Mouse (Mus musculus): Measurements from ENCODE around the gene Btaf1. TPM values are rescaled to one million over a fixed set of nuclear protein-coding genes. Genes with fewer than 3 reads are reported as not detected.

Gene Btaf1
- total RNA-seq, 1 experiment from 2014 or later: 81.6 TPM

DNA sequence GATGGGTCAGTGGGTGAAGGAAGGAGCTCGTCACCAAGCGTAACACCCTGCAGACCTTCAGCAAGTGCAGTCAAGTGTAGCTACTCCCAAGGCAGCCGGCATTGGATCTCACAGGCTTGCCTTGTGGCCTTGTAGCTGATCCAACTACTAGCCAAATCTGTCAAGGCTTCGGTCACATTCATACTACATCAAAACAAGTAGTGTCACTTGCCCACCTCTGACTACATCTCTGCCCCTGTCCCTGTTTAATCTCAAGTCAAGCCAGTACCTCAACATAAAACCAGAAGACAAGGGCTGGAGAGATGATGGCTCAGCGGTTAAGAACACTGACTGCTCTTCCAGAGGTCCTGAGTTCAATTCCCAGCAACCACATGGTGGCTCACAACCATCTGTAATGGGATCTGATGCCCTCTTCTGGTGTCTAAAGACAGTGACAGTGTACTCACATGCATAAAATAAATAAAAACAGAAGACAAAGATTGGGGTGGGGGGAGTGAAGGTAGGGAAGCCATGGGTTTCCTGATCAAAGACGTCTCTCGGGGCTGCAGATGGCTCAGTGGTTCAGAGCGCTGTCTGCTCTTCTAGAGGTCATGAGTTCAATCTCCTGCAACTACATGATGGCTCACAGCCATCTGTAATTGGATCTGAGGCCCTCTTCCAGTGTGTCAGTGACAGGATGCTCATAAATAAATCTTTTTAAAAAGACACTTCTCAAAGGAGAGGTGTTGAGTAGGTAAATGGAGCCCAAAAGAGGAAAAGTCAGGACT, 88.5 kb downstream of the Btaf1 start:
- no peak for ATAC-seq (replicated peaks; ENCODE audit: insufficient number of reproducible peaks, low FRiP score, low TSS enrichment, poor library complexity, severe bottlenecking)

DNA sequence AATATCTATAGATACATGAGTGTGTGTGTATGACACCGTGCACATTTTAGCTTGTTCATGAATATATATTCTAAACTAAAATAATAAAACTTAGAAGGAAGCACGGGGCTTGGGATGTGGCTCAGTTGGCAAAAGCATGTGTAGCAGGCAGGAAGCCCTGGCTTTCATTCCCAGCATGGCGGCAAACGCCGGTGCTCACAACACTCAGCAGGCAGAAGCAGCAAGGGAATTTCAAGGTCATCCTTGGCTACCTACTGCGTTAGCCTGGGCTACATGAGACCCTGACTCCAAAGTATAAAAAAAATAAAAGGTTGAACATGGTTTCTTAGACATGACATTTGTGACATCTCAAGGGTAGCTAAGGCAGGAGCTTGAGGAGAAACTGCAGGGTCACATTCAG, 91.0 kb downstream of the Btaf1 start:
- ATAC-seq (replicated peaks; ENCODE audit: insufficient number of reproducible peaks, low FRiP score, low TSS enrichment, poor library complexity, severe bottlenecking): no peak

DNA sequence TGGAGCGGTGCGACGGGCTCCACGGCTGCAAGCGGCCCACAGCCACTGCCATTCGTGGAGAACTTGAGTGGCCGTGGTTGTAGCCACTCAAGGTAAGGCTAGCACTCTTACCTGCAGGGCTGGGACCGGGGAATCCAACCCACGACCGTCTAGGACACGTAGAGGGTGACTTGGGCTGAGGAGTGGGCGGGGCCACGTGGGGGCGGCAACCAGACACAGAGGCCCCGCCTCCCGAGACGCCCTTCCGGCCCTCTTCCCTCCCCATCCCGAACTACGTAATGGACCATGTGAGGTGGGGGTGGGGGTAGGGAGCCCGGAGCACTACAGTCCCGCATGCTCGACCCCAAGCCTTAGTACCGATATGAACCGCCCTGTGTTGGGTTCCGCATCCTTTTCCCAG, 92.5 kb downstream of the Btaf1 start:
- peak; percentile 77 for ATAC-seq (replicated peaks; ENCODE audit: insufficient number of reproducible peaks, low FRiP score, low TSS enrichment, poor library complexity, severe bottlenecking)

DNA sequence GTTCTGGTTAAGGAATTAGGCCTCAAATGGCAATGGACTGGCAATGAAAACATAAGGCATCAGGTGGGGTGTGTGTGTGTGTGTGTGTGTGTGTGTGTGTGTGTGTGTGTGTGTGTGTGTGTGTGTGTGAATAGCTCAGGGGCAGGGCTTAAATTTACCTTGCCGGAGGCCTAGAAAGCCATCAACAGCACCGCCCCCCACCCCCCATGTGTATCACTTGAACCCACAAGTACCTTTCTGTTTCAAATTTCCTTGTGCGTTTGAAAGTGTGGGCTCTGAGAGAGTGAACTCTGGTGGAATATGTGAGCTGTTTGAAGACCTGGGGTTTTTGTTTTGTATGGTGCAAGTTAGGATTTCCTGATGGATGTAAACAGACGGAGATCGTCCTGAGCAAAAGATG, 93.1 kb downstream of the Btaf1 start:
- ATAC-seq (replicated peaks; ENCODE audit: insufficient number of reproducible peaks, low FRiP score, low TSS enrichment, poor library complexity, severe bottlenecking): no peak

DNA sequence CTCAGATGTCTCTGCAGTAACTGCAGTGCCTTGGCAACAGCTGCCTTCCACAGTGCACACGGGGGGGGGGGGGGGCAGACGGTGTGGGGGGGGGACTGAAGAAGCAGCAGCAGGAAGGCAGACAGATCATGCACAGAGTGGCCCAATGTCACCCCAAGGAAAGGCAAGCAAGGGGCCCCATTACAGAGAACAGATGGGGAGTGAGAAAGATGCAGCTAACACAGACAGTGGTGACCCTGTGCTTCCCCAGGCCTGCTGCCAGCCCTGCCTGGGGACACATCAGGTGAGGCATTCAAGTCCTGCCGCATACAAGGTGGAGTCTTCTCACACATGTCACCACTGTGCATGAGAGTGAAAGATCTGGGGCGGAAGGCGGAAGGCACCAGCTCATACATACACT, 94.7 kb downstream of the Btaf1 start:
- ATAC-seq (replicated peaks; ENCODE audit: insufficient number of reproducible peaks, low FRiP score, low TSS enrichment, poor library complexity, severe bottlenecking): no peak

DNA sequence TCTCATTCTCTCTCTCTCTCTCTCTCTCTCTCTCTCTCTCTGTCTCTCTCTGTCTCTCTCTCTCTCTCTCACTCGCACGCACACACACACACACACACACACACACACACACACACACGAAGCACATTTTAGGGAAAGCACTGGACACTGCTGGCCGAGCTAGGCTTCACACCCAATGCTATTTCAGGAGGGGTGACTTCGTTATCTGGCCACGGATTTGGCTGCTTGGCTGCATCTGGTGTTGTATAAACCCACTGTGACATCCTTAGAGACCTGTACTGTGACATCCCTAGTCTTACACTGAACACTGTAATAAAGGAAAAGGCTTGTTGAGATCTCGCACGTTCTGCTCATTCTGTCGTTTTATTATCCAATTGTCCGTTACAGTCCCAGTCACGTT, 95.1 kb downstream of the Btaf1 start:
- ATAC-seq (replicated peaks; ENCODE audit: insufficient number of reproducible peaks, low FRiP score, low TSS enrichment, poor library complexity, severe bottlenecking): no peak

DNA sequence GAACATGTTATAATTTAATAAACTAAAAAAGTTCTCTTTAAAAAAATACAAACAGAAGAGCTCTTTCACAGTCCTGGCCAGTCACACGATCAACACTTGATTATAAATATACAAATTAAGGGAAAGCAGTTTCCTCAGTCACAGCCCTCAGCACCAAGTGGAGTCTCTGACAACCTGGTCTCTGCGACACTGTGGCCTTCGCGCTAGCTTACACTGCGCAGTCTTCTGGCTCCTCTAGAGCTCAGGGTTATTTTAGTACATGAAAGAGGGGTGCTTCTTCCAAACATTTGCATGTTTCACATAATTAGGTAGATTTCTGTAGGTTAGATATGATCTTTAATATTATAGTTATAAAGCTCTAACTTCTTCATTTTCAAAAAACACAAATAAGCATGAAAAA, 96.3 kb downstream of the Btaf1 start:
- ATAC-seq (replicated peaks; ENCODE audit: insufficient number of reproducible peaks, low FRiP score, low TSS enrichment, poor library complexity, severe bottlenecking): no peak

DNA sequence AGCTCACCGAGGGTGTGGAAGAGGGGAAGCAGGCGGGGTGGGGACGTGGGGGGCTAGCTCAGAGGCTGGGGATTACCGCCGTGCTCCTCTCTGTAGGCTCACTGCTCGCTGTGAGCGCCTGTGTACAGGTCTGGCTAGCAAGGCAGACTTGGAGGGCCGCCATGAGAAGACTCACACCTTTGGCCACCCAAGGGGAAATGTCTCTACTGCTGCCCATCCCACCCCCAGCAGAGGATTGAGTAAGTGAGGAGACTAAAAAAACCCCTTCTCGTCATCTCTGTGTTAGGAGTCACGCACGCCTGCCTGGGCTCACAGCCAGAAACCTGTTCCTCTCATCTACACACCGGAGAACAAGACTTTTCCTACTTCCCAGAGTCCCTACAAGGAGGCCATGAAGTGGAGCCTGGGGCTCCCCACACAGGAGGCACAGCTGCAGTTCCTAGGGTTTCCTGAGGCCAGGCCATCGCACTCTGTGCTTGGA, 100.0 kb downstream of the Btaf1 start:
- no peak for ATAC-seq (replicated peaks; ENCODE audit: insufficient number of reproducible peaks, low FRiP score, low TSS enrichment, poor library complexity, severe bottlenecking)

DNA sequence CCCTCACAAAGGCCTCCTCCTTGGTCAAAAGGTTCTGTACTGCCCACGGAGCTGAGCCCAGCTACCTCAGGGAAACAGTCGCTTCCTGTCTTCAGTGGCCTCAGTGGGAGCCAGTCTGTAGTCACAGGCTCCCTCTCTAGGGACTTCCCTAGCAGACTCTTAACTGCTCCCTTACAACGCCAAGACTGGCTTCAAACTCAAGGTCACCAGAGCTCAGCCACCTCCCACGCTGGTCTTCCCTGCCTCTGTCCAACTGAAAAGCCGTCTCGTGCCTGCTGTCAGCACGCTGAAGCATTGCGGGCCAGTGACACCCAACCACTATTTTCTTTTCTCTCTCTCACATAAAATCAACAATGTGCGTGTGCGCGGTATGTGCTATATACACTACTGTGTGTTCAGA, 100.5 kb downstream of the Btaf1 start:
- ATAC-seq (replicated peaks; ENCODE audit: insufficient number of reproducible peaks, low FRiP score, low TSS enrichment, poor library complexity, severe bottlenecking): no peak

DNA sequence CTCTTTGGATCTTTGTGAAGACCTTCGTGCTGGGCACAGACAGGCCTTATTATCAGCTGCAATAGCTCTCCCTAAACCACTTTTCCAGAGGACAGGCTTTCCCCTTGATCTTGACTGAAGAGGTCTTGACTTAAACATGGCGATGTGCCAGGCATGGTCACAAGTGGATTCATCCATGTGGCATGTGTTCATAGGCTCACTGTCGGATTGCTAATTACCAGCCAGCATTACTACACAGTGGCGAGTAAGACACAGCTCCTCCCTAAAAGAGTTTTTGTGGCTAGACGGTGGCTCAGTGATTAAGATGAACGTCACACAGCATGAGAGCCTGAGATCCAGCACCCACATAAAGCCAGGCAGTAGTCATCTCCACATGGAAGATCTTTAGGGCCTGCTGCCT, 103.9 kb downstream of the Btaf1 start:
- ATAC-seq (replicated peaks; ENCODE audit: insufficient number of reproducible peaks, low FRiP score, low TSS enrichment, poor library complexity, severe bottlenecking): no peak

DNA sequence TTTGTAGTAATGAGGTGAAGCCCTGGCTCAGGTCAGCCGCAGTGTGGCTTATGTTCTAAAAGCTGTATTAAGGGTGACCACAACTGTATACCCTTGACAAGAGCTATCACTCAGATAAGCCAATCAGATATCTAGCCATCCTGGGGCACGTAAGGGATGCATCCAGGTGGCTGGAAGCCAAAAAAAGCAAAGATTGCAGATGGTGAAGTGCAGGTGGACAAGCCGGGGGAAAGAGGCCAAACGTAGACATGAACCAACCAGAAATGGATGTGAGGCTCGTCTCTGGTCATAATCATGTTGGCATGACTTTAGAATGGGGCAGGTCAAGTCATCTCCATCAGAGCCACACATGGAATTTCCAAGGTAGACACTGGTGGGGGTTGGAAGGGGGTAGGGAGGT, 105.6 kb downstream of the Btaf1 start:
- no peak for ATAC-seq (replicated peaks; ENCODE audit: insufficient number of reproducible peaks, low FRiP score, low TSS enrichment, poor library complexity, severe bottlenecking)

DNA sequence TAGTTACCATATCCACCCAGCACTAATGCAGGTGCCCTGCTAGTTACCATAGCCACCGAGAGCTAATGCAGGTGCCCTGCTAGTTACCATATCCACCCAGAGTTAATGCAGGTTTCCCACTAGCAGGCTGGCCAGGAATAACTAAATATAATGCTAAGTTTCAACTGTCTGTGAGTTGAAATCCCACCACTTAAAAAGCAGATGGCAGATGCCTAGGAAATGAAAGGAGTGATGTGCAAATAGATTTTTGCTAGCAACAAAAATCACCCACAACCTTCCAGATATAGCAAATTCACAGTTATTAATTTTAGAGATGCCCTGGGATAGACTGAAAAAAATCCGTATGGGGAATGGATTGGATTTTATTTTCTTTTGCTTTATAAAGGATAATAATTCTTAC, 106.5 kb downstream of the Btaf1 start:
- ATAC-seq (replicated peaks; ENCODE audit: insufficient number of reproducible peaks, low FRiP score, low TSS enrichment, poor library complexity, severe bottlenecking): no peak

DNA sequence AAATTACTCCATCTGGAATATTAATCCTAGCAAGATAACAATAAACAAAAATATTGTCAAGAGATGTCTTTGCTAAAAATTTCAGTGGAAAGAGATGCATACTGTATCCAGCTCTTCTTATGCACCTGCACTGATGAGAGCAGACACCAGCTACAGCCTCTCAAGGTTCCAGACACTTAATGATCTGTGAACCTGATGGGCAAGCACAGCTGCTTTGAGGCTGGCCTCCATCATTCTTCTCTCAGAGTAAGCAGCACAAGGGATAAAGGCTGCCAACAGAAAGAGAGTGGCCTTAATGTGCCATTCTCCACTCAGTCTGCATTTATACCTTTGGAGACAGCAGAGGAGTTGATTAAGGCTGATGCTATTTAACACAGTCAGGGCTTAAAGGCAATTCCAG, 115.0 kb downstream of the Btaf1 start:
- ATAC-seq (replicated peaks; ENCODE audit: insufficient number of reproducible peaks, low FRiP score, low TSS enrichment, poor library complexity, severe bottlenecking): no peak

DNA sequence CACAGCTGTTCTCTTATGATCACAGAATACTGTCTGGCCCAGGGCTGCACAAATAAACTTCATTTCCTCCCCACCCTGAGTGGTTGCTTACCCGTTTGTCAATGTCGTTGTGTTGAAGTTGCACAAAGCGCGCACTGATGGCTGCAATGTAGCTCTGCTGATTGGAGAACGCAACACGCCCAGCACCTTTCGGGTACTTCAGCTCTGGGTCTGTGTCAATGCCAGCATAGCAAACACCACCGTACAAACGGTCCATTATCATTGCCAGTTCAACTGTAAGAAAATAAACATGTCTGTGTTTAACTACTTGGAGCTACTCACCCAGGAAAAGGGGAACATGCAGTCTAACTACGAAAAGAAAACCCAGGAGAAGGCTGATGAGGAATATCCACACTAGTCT, 118.6 kb downstream of the Btaf1 start:
- ATAC-seq (replicated peaks; ENCODE audit: insufficient number of reproducible peaks, low FRiP score, low TSS enrichment, poor library complexity, severe bottlenecking): no peak

DNA sequence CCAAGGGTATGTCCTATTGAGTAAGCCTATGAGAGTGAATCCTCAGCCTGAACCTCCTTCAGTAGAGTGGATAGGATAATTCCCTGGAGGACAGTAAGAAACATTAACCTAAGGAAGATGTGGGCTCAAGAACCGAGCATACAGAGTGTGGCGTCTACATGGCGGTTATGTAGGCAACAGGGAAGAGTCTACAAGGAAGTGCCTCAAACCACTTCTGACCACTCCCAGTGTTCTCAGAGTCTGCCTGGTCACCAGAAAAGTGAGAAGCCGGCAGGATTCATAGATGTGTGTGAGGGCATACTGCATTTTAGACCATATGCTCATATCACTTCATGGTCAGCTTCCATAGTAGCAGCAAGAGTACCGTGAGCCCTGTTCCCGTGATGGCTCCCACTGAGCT, 122.6 kb downstream of the Btaf1 start:
- ATAC-seq (replicated peaks; ENCODE audit: insufficient number of reproducible peaks, low FRiP score, low TSS enrichment, poor library complexity, severe bottlenecking): peak; percentile 71

DNA sequence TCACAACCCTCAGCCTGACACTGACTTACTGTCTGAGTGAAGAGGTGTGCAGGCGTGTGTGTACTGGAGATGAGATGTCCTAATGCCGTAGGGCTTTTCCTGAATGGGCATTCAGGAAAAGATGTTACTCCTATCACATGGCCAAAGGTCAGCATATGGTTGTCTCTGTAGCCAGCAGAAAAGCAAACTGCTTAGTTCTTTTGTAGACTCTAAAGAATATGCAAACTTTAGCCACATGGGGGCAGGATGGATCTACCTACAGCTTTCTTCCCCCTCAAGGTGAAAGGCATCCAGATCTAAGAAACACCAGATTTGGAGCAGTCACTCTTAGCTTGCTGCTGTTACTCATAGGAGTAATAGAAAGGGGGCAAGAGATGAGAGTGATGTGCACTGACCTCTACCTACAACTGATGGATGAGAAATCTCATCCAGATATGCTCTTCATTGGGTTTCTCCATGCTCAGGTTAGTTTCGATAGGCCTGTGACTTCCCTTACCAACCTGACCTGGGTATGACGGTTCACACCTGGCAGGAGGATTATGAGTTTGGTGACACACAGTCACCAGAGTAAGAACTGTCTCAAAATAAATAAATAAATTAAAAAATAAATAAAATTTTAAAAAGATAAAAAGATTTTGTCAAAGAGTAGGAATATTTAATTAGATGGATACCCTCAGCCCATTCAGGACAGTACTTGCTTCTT, 124.9 kb downstream of the Btaf1 start:
- ATAC-seq (replicated peaks; ENCODE audit: insufficient number of reproducible peaks, low FRiP score, low TSS enrichment, poor library complexity, severe bottlenecking): no peak

DNA sequence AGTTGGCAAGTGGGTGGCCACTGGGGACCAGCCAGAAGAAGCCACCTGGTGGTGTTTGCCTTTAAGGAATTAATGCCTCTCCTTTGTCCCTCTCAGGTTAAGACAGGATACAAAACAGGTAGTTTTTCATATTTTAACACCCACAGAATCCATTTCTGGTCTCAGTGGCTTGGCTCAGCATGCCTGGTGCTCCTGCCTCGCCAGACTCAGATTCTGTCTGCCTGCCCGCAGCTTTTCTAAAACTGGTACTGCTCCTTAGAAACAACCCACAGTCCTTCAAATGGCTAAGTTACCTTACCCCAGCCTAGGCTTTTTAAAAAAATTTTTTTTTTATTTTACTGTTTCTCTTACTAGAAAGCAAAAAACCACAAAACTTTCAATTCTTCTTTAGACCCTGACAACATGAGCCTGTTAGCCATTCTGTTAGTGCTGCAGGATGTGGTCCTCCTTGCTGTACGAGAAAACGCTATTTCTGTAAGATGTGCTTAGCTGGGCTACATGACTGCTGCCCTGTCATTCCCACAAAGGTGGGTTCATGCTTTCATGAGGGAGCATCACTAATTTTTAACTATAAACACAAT, 130.2 kb downstream of the Btaf1 start:
- no peak for ATAC-seq (replicated peaks; ENCODE audit: insufficient number of reproducible peaks, low FRiP score, low TSS enrichment, poor library complexity, severe bottlenecking)

DNA sequence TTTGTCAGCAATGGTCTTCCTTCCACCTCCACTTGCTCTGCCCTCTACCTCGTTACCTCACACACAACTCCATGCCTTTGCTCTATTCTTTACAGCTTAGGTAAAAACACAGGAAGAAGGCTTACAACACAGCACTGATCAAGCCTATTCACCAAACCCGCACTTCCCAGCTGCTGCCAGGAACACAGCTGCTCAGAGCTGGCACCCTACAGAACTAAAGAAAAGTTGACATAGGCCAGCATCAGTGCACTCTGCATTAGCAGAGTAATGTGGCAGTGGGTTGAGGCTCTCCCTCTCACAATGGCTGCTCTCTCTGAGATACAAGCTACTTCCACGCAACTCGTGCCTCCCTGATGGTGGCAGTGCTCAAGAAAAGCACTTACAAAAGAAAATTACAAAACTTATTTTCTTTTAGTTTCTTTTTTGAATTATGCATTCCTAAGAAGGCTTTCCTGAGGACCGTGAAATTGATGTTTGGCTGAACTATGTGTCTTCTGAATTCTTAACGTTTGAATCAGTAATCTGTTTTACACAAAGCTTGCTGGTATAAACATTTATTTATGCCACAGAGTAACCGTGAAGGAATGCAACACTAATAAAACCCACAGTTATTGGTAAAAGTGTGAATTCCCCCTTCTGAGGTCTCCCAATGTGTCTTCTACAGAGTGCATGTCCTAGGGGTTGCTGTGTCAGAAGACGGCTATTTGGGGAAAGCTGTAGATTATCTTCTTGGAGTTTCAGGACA, 131.5 kb downstream of the Btaf1 start:
- no peak for ATAC-seq (replicated peaks; ENCODE audit: insufficient number of reproducible peaks, low FRiP score, low TSS enrichment, poor library complexity, severe bottlenecking)

DNA sequence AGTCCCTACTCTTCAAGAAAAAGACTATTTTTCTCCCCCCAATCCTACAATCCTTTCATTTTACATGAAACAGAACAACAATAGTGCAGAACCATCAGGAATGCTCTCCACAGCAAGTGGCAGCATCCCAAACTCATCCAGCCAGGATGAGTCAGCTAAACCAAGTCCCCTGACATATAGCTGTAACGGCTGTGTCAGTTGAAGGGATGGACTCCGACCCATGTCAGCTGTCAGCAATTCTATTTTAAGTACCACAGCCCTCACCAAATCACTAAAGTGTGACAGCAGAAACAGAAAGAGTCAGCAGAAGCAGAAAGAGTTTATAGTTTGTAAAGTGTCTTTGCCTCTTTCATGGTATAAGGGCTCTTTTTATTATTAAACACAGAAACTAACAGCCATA, 133.7 kb downstream of the Btaf1 start:
- ATAC-seq (replicated peaks; ENCODE audit: insufficient number of reproducible peaks, low FRiP score, low TSS enrichment, poor library complexity, severe bottlenecking): no peak

All from monocyte, adult 5-6 weeks (primary cell).